Mouse (Mus musculus): ENCODE results near the gene Bin2. TPM values are rescaled to one million over a fixed set of nuclear protein-coding genes. Genes with fewer than 3 reads are reported as not detected.

Gene Bin2
- polyA plus RNA-seq, 1 experiment from 2014 or later: 4.2 TPM

GRCm38 (mm10) chr15:100660805-100661204, 8.5 kb downstream of the Bin2 start:
- no peaks in the 10 kb centered on the region for H3K27me3 ChIP-seq (ENCODE audit: control insufficient read depth, insufficient read depth, low read length)
- no peak overlapping the region for H3K4me3 ChIP-seq (ENCODE audit: low read depth, low read length)
- H3K4me2 ChIP-seq (ENCODE audit: low read depth, severe bottlenecking): no peak overlapping the region
- no peaks in the 10 kb centered on the region for H3K36me3 ChIP-seq (ENCODE audit: control insufficient read depth, insufficient read depth, low read length)
- H3K27ac ChIP-seq (replicated peaks; ENCODE audit: low read depth, low read length): no peak overlapping the region
- ATAC-seq (ENCODE audit: insufficient number of reproducible peaks, low FRiP score, low TSS enrichment, low read depth): no peak
- WGBS: 91% methylated on average over 5 of the region's 5 CpGs
- no peak for DNase-seq (ENCODE audit: low spot score)
- H3K9me3 ChIP-seq (ENCODE audit: control insufficient read depth, low read length): no peaks in the 10 kb centered on the region
- H3K9ac ChIP-seq (ENCODE audit: low read length): no peak overlapping the region
- no peaks in the 10 kb centered on the region for H3K4me1 ChIP-seq (ENCODE audit: control insufficient read depth, insufficient read depth, low read length)

GRCm38 (mm10) chr15:100660306-100660705, 9.0 kb downstream of the Bin2 start:
- no peak overlapping the region for H3K27ac ChIP-seq (replicated peaks; ENCODE audit: low read depth, low read length)
- WGBS: 88% methylated on average over 9 of the region's 9 CpGs
- H3K9me3 ChIP-seq (ENCODE audit: control insufficient read depth, low read length): no peaks in the 10 kb centered on the region
- H3K4me3 ChIP-seq (ENCODE audit: low read depth, low read length): no peak overlapping the region
- no peaks in the 10 kb centered on the region for H3K36me3 ChIP-seq (ENCODE audit: control insufficient read depth, insufficient read depth, low read length)
- no peak overlapping the region for H3K9ac ChIP-seq (ENCODE audit: low read length)
- ATAC-seq (ENCODE audit: insufficient number of reproducible peaks, low FRiP score, low TSS enrichment, low read depth): no peak
- H3K27me3 ChIP-seq (ENCODE audit: control insufficient read depth, insufficient read depth, low read length): no peaks in the 10 kb centered on the region
- DNase-seq (ENCODE audit: low spot score): no peak
- H3K4me1 ChIP-seq (ENCODE audit: control insufficient read depth, insufficient read depth, low read length): no peaks in the 10 kb centered on the region
- H3K4me2 ChIP-seq (ENCODE audit: low read depth, severe bottlenecking): no peak overlapping the region

GRCm38 (mm10) chr15:100655201-100655600, 14.2 kb downstream of the Bin2 start:
- no peaks in the 10 kb centered on the region for H3K27me3 ChIP-seq (ENCODE audit: control insufficient read depth, insufficient read depth, low read length)
- no peak overlapping the region for H3K9ac ChIP-seq (ENCODE audit: low read length)
- WGBS: 84% methylated on average over 5 of the region's 5 CpGs
- no peaks in the 10 kb centered on the region for H3K9me3 ChIP-seq (ENCODE audit: control insufficient read depth, low read length)
- no peak for ATAC-seq (ENCODE audit: insufficient number of reproducible peaks, low FRiP score, low TSS enrichment, low read depth)
- no peak for DNase-seq (ENCODE audit: low spot score)
- no peak overlapping the region for H3K4me2 ChIP-seq (ENCODE audit: low read depth, severe bottlenecking)
- no peaks in the 10 kb centered on the region for H3K36me3 ChIP-seq (ENCODE audit: control insufficient read depth, insufficient read depth, low read length)
- no peak overlapping the region for H3K4me3 ChIP-seq (ENCODE audit: low read depth, low read length)
- H3K27ac ChIP-seq (replicated peaks; ENCODE audit: low read depth, low read length): no peak overlapping the region
- H3K4me1 ChIP-seq (ENCODE audit: control insufficient read depth, insufficient read depth, low read length): no peaks in the 10 kb centered on the region

- Histone ChIP-seq H3K27me3 (ENCODE audit: control insufficient read depth, insufficient read depth, low read length) (no peaks in the 10 kb centered on the region), H3K36me3 (ENCODE audit: control insufficient read depth, insufficient read depth, low read length) (no peaks in the 10 kb centered on the region), H3K27ac (replicated peaks; ENCODE audit: low read depth, low read length) (no peak overlapping the region), H3K4me2 (ENCODE audit: low read depth, severe bottlenecking) (no peak overlapping the region), H3K4me1 (ENCODE audit: control insufficient read depth, insufficient read depth, low read length) (no peaks in the 10 kb centered on the region), H3K9ac (ENCODE audit: low read length) (no peak overlapping the region), H3K9me3 (ENCODE audit: control insufficient read depth, low read length) (no peaks in the 10 kb centered on the region), H3K4me3 (ENCODE audit: low read depth, low read length) (no peak overlapping the region)
- WGBS: 85% methylated on average over 1 of the region's 1 CpGs
- no peak for ATAC-seq (ENCODE audit: insufficient number of reproducible peaks, low FRiP score, low TSS enrichment, low read depth)
- no peak for DNase-seq (ENCODE audit: low spot score)
Observed at GRCm38 (mm10) chr15:100654271-100654670, 15.1 kb downstream of the Bin2 start.

- Histone ChIP-seq H3K9ac (ENCODE audit: low read length) (no peak overlapping the region), H3K9me3 (ENCODE audit: control insufficient read depth, low read length) (no peaks in the 10 kb centered on the region), H3K4me3 (ENCODE audit: low read depth, low read length) (no peak overlapping the region), H3K4me2 (ENCODE audit: low read depth, severe bottlenecking) (no peak overlapping the region), H3K4me1 (ENCODE audit: control insufficient read depth, insufficient read depth, low read length) (no peaks in the 10 kb centered on the region), H3K27me3 (ENCODE audit: control insufficient read depth, insufficient read depth, low read length) (no peaks in the 10 kb centered on the region), H3K27ac (replicated peaks; ENCODE audit: low read depth, low read length) (no peak overlapping the region), H3K36me3 (ENCODE audit: control insufficient read depth, insufficient read depth, low read length) (no peaks in the 10 kb centered on the region)
- ATAC-seq (ENCODE audit: insufficient number of reproducible peaks, low FRiP score, low TSS enrichment, low read depth): no peak
- 81% methylated on average over 9 of the region's 9 CpGs for WGBS
- DNase-seq (ENCODE audit: low spot score): no peak
Observed at GRCm38 (mm10) chr15:100651610-100652009, 17.7 kb downstream of the Bin2 start.

- Histone ChIP-seq H3K36me3 (ENCODE audit: control insufficient read depth, insufficient read depth, low read length) (no peaks in the 10 kb centered on the region), H3K9me3 (ENCODE audit: control insufficient read depth, low read length) (no peaks in the 10 kb centered on the region), H3K4me2 (ENCODE audit: low read depth, severe bottlenecking) (no peak overlapping the region), H3K4me1 (ENCODE audit: control insufficient read depth, insufficient read depth, low read length) (no peaks in the 10 kb centered on the region), H3K4me3 (ENCODE audit: low read depth, low read length) (no peak overlapping the region), H3K27ac (replicated peaks; ENCODE audit: low read depth, low read length) (no peak overlapping the region), H3K27me3 (ENCODE audit: control insufficient read depth, insufficient read depth, low read length) (no peaks in the 10 kb centered on the region), H3K9ac (ENCODE audit: low read length) (no peak overlapping the region)
- no peak for DNase-seq (ENCODE audit: low spot score)
- WGBS: 85% methylated on average over 10 of the region's 10 CpGs
- no peak for ATAC-seq (ENCODE audit: insufficient number of reproducible peaks, low FRiP score, low TSS enrichment, low read depth)
Observed at GRCm38 (mm10) chr15:100650111-100650510, 19.2 kb downstream of the Bin2 start.

- DNase-seq (ENCODE audit: low spot score) (no peak), ATAC-seq (ENCODE audit: insufficient number of reproducible peaks, low FRiP score, low TSS enrichment, low read depth) (no peak)
- Histone ChIP-seq H3K27ac (replicated peaks; ENCODE audit: low read depth, low read length) (no peak overlapping the region), H3K4me2 (ENCODE audit: low read depth, severe bottlenecking) (no peak overlapping the region), H3K4me1 (ENCODE audit: control insufficient read depth, insufficient read depth, low read length) (no peaks in the 10 kb centered on the region), H3K36me3 (ENCODE audit: control insufficient read depth, insufficient read depth, low read length) (no peaks in the 10 kb centered on the region), H3K9ac (ENCODE audit: low read length) (no peak overlapping the region), H3K4me3 (ENCODE audit: low read depth, low read length) (no peak overlapping the region), H3K9me3 (ENCODE audit: control insufficient read depth, low read length) (no peaks in the 10 kb centered on the region), H3K27me3 (ENCODE audit: control insufficient read depth, insufficient read depth, low read length) (no peaks in the 10 kb centered on the region)
- 68% methylated on average over 6 of the region's 6 CpGs for WGBS
Observed at GRCm38 (mm10) chr15:100646161-100646560, 23.2 kb downstream of the Bin2 start.

- ATAC-seq (ENCODE audit: insufficient number of reproducible peaks, low FRiP score, low TSS enrichment, low read depth) (no peak), DNase-seq (ENCODE audit: low spot score) (no peak)
- WGBS: 87% methylated on average over 7 of the region's 7 CpGs
- no peak overlapping the region for H3K4me3 ChIP-seq (ENCODE audit: low read depth, low read length)
- H3K9ac ChIP-seq (ENCODE audit: low read length): no peak overlapping the region
- H3K4me1 ChIP-seq (ENCODE audit: control insufficient read depth, insufficient read depth, low read length): no peaks in the 10 kb centered on the region
- no peak overlapping the region for H3K27ac ChIP-seq (replicated peaks; ENCODE audit: low read depth, low read length)
- peaks cover 12% of the 10 kb centered on the region; the same call in 1 of the 2 replicates for H3K27me3 ChIP-seq (ENCODE audit: control insufficient read depth, insufficient read depth, low read length)
- H3K9me3 ChIP-seq (ENCODE audit: control insufficient read depth, low read length): no peaks in the 10 kb centered on the region
- no peaks in the 10 kb centered on the region for H3K36me3 ChIP-seq (ENCODE audit: control insufficient read depth, insufficient read depth, low read length)
- no peak overlapping the region for H3K4me2 ChIP-seq (ENCODE audit: low read depth, severe bottlenecking)
Observed at GRCm38 (mm10) chr15:100642451-100642850, 26.9 kb downstream of the Bin2 start.

- Histone ChIP-seq H3K4me2 (ENCODE audit: low read depth, severe bottlenecking) (no peak overlapping the region), H3K9ac (ENCODE audit: low read length) (no peak overlapping the region), H3K27ac (replicated peaks; ENCODE audit: low read depth, low read length) (no peak overlapping the region), H3K27me3 (ENCODE audit: control insufficient read depth, insufficient read depth, low read length) (peaks cover 22% of the 10 kb centered on the region), H3K9me3 (ENCODE audit: control insufficient read depth, low read length) (no peaks in the 10 kb centered on the region), H3K36me3 (ENCODE audit: control insufficient read depth, insufficient read depth, low read length) (no peaks in the 10 kb centered on the region), H3K4me1 (ENCODE audit: control insufficient read depth, insufficient read depth, low read length) (peaks cover 10% of the 10 kb centered on the region), H3K4me3 (ENCODE audit: low read depth, low read length) (no peak overlapping the region)
- ATAC-seq (ENCODE audit: insufficient number of reproducible peaks, low FRiP score, low TSS enrichment, low read depth): no peak
- DNase-seq (ENCODE audit: low spot score): no peak
- WGBS: 72% methylated on average over 16 of the region's 16 CpGs
Observed at GRCm38 (mm10) chr15:100641226-100641810, 28.0 kb downstream of the Bin2 start.

Data from limb, embryonic 11.5 days (tissue).